Mouse (Mus musculus): ENCODE measurements at regions not wholly inside any gene's neighbourhood (a gene's known extent, or its start where the extent isn't known, plus 50 kb on each side); places are given as distances from the start of the nearest gene placed in this dataset.

GRCm38 (mm10) chr12:25978335-25978734, 436.7 kb downstream of the Rnf144a start:
- no peak for TF ChIP-seq CTCF (IDR thresholded peaks at IDR 0.05; ENCODE audit: low read depth)
- TF ChIP-seq EP300 (optimal IDR thresholded peaks at IDR 0.05), result no peak

All from stomach, postnatal 0 days (tissue).